Mouse (Mus musculus) heart, adult 18-20 months (tissue): ENCODE measurements around the gene Glipr1. TPM values are rescaled to one million over a fixed set of nuclear protein-coding genes. Genes with fewer than 3 reads are reported as not detected.

Experiments used
- DNase-seq, 2 experiments: peaks; one replicate each; pipeline ENCODE4 v3.0.0; 2021 to 2022; ENCODE audit warnings: mixed read lengths in 1 of 2
- total RNA-seq, 2 experiments: library from RNA; stranded (reverse); gene quantifications; 2 replicates each; pipeline ENCODE4 v1.2.3; 2021

The Glipr1 gene
- total RNA-seq, 2 experiments from 2014 or later: 1.1 to 1.7 TPM

DNA sequence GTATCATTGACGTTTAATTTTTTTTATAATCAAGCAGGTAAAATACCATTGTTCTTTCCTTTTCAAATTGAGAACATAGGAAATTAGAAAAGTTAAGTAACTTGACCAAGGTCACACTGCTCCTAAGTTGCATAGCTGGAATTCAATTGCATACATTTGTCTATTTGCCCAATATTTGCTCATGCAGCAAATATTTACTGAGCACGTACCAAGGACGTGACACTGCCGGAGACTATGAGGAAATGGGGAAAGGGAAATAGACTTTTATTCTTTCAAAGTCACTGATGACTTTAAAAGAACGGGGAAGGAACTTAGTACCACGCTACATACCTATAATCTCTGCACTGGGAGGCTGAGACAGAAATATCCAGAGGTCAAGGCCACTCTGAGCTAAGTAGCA is 42.0 kb downstream of the Glipr1 start:
- DNase-seq: no peak

DNA sequence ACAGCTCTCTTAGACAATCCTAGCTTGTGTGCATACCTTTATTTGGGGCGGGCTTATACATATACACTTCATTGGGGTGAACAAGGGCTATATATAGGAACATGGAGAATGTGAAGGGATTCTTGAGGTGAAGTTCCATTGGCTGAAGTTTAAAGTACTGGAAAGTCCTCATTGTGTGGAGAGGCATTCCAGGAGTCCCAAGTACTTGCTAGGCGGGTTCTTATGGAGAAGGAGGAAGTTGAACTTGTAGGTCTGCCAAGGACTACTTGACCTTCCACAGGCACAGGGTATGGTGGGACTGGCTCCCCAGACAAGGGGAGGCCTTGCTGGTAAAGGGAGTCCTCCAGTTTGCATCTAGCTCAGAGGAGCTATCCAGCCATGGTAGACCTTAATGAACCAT is 43.1 kb downstream of the Glipr1 start:
- no peak for DNase-seq

GRCm38 (mm10) chr10:111958046-111958421 is 44.4 kb downstream of the Glipr1 start:
- DNase-seq: no peak

DNA sequence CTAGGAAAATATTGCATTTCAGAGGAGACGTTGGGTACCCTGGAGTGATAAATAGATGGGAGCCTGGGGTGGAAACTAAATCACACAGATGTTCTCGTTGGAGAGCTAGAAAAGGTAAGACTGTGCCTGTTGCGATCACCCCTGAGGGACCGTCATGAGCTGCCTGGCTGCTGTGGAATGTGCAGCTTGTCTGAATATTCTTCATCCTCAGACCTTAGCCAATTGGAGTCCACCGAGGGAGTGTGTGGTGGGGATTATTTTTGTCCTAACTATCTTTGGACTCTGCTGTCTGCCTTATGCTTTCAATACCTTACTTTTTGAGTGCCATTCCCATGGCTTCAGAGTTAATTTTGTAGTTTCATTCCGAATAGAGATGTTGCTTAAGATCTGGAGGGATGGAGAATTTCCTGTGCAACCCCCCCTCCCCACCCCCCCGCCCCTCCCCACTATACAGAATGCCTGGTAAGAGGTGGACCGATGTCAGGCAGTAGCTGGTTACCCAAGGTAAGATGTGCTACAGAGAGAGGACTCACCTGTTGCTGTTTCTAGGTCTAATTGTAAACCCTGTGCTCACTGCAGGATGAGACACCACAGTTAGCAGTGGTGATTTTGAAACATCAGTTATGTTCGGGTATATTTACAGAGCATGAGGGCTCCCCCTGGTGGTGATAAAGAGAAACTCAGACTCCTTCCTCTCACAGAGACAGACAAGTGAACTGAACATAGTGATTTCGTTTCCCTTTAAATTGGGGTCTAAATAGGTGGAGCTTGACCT is 45.0 kb downstream of the Glipr1 start:
- peak; percentile 63 to 77 for DNase-seq

- DNase-seq: no peak
Observed at GRCm38 (mm10) chr10:111955836-111956235, 46.6 kb downstream of the Glipr1 start.

- DNase-seq: no peak
Observed at GRCm38 (mm10) chr10:111949008-111949407, 53.4 kb downstream of the Glipr1 start.

- DNase-seq: no peak
Observed at GRCm38 (mm10) chr10:111948041-111948440, 54.4 kb downstream of the Glipr1 start.

GRCm38 (mm10) chr10:111945563-111945962 is 56.9 kb downstream of the Glipr1 start:
- no peak for DNase-seq

GRCm38 (mm10) chr10:111943026-111943425 is 59.4 kb downstream of the Glipr1 start:
- no peak for DNase-seq

DNA sequence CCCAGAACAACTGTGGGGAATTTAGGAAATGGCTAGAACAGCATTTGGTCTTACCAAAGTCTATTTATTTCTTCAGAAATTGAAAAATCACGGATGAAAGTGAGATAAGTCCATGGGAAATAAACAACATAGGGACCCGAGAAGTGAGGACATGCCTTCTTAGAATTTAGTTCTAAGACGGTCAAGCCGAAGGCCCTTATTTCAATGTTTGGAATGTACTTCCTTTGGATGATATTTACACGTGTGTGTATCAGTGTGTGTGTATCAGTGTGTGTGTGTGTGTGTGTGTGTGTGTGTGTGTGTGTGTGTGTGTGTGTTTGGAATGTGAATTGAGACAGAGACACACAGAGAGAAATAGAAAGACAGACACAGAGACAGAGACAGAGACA is 65.3 kb downstream of the Glipr1 start:
- DNase-seq: no peak

DNA sequence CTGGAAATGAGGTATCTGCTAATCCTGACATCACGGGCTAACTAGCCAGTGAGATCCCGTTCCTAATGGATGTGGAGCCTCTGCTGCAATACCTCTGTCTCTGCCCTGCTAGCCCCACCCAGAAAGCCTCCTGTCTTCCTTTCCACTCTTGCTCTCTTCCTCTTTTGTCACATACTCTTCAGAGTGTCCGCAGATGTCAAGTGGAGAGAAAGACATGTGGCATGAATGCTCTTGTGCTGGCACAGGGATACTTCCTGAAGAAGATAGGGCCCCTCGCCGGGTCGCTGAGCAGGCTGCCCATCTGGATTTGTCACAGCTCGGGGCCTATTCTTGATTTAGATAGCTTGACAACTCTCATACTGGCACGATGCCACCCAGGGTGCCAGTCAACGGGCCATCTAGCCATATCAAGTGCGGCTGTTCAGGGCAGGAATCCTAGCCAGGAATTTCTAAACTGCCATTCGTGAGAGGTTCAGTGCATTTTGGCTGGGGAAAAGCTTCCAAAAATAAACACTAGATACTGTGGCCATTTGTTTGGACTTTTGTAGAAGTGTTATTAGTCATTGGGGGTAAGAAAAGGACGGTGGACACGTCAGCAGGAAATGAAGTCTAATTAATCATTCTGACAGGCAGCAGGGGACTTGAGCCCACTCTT is 65.8 kb downstream of the Glipr1 start:
- DNase-seq: peak; percentile 85 to 90

- peak; percentile 52 for DNase-seq
Observed at GRCm38 (mm10) chr10:111936021-111936420, 66.4 kb downstream of the Glipr1 start.

Other genes starting within 250 kb of the Glipr1 start
- gene Krr1, start 30.0 kb downstream of the Glipr1 start, total RNA-seq: 10 to 100 TPM; 26.8 to 31.6 TPM
- not detected for gene Glipr1l1, start 57.6 kb upstream of the Glipr1 start, total RNA-seq
- gene Glipr1l2, start 80.7 kb upstream of the Glipr1 start, total RNA-seq: not detected
- not detected for gene Glipr1l3, start 157.7 kb upstream of the Glipr1 start, total RNA-seq
- gene Caps2, start 161.0 kb upstream of the Glipr1 start, total RNA-seq: not detected